Mouse (Mus musculus): Measurements from ENCODE around the gene Clybl. TPM values are rescaled to one million over a fixed set of nuclear protein-coding genes. Genes with fewer than 3 reads are reported as not detected.

Gene Clybl
- polyA plus RNA-seq (2015; fragmentation: Nextera tagmentation; extraction: Ambion mirVana) = 21.0 and 22.9 TPM in 2 replicates

DNA sequence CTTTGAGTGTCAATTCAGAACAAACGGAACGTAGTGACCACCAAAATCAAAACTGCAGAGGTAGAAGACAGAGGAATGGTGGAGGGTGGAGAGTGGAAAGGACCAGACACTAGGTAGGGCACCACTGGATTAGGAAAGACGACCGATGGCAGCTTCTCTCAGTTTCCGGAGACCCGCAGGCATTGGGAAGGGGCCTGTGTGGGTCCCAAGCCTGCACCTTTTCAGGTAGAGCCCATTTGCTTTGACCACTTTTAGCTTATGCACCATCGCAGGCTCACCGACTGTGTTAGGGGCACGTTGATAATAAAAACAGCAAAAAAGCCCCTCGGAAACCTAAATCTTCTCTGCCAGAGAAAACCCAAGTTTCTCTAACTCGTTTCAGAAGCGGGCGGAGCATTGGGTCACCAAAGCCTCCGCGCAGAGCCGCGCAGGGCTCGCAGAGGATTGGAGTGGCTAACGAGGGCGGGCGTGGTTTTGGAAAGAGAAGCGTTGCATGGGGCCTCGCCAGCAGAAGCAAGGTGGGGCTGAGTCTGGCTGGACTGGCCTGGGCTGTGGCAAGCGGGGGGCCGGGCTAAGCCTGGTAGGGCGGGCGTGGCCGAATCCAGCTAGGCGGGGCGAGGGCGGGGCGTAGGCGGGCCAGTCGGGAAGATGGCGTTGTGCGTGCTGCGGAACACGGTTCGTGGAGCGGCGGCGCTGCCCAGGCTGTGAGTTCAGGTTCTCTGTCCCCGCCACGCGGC, at the start of gene Clybl:
TSS of gene Clybl (plus strand) at position 627 of the 737 bp plus-strand sequence.
- ATAC-seq = peak; percentile 99
- Histone ChIP-seq H3K36me3 (ENCODE audit: poor library complexity, severe bottlenecking) (no peaks in the 10 kb centered on the region), H3K9ac (peak within 1 kb of the TSS; percentile 56), H3K27ac (no peak within 1 kb of the TSS), H3K4me3 (peak within 1 kb of the TSS; percentile 64), H3K9me3 (replicated peaks) (no peaks in the 10 kb centered on the region), H3K27me3 (peaks cover 2% of the 10 kb centered on the region; the same call in 1 of the 2 replicates), H3K4me2 (peak within 1 kb of the TSS; percentile 66), H3K4me1 (peaks cover 9% of the 10 kb centered on the region; the same call in 1 of the 2 replicates)
- 3% methylated on average over 41 of the region's 45 CpGs for WGBS

DNA sequence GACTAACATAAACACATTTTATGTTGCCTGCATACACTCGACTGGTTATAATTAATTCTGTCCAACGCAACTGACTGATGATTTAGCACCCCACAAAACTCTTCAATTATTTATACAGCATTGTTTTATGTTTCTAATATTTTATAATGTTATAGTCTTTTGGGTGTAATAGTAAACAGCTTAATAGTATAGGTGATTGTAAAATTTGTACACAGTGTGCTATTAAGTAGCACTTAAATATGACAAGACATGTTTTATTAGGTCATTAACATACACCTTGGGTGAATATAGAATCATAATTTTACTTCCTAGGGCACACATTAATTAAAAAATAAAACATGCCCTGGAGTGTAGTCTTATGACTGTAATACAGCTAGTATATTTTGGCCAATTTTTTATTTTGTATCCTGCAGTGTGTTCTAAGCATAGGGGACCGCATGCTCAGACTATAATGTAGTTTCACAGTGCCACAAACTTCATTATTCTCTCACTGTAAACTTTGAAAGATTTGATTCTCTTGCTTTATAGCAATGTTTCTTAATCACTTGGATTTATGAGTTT, 45.1 kb upstream of the Clybl start:
- peaks cover 36% of the 10 kb centered on the region for H3K36me3 ChIP-seq (ENCODE audit: poor library complexity, severe bottlenecking)

DNA sequence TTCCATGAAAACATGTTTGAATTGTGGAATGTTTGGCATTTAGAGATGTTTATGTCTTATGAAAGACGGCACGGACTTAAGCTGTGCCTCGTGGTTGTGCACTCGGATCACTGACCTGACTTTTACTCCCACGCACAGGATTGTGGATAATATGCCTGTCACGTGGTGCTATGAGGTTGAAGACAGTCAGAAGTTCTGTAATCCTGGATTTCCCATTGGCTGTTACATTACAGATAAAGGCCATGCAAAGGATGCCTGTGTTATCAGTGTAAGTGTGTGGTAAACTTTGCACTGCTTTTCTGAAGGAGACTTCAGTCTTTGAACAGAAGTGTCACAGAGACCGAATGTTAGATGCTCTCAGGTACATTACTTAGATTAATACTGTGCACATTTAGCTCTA, 44.3 kb upstream of the Clybl start:
- WGBS = 96% methylated on average over 7 of the region's 7 CpGs
- H3K27ac ChIP-seq = no peak overlapping the region
- H3K4me1 ChIP-seq = no peaks in the 10 kb centered on the region
- no peak overlapping the region for H3K4me2 ChIP-seq
- no peaks in the 10 kb centered on the region for H3K9me3 ChIP-seq (replicated peaks)
- peaks cover 43% of the 10 kb centered on the region for H3K36me3 ChIP-seq (ENCODE audit: poor library complexity, severe bottlenecking)
- no peaks in the 10 kb centered on the region for H3K27me3 ChIP-seq
- no peak for ATAC-seq
- H3K9ac ChIP-seq = no peak overlapping the region
- H3K4me3 ChIP-seq = no peak overlapping the region

More for the DNA sequence above, 45.1 kb upstream of the Clybl start:
- H3K4me1 ChIP-seq = no peaks in the 10 kb centered on the region
- 95% methylated on average over 3 of the region's 3 CpGs for WGBS
- H3K9ac ChIP-seq = no peak overlapping the region
- H3K4me3 ChIP-seq = no peak overlapping the region
- H3K27ac ChIP-seq = no peak overlapping the region
- no peak overlapping the region for H3K4me2 ChIP-seq
- no peaks in the 10 kb centered on the region for H3K9me3 ChIP-seq (replicated peaks)
- no peak for ATAC-seq
- no peaks in the 10 kb centered on the region for H3K27me3 ChIP-seq

DNA sequence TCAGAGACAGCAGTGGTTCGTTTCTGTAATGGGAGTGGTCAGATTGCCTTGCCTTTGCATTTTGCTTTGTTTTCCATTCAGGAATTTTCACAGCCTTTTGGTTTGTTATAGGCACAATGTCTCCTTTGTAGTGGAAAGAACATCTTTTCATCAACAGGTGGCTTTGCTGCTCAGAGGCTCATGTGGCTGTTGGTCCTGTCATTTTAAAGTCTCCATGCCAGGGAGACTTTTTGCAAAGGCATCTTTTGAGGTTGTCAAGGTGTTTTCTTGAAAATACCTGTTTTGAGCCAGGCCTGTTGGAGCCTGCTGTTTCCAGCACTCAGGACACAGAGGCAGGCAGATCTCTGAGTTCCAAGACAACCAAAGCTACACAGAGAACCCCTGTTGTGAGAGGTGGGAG, 41.4 kb upstream of the Clybl start:
- no peak overlapping the region for H3K27ac ChIP-seq
- H3K36me3 ChIP-seq (ENCODE audit: poor library complexity, severe bottlenecking) = peaks cover 64% of the 10 kb centered on the region
- no peaks in the 10 kb centered on the region for H3K27me3 ChIP-seq
- H3K4me2 ChIP-seq = no peak overlapping the region
- H3K4me3 ChIP-seq = no peak overlapping the region
- no peaks in the 10 kb centered on the region for H3K4me1 ChIP-seq
- no peaks in the 10 kb centered on the region for H3K9me3 ChIP-seq (replicated peaks)
- WGBS = 49% methylated on average over 1 of the region's 1 CpGs
- no peak overlapping the region for H3K9ac ChIP-seq
- no peak for ATAC-seq

DNA sequence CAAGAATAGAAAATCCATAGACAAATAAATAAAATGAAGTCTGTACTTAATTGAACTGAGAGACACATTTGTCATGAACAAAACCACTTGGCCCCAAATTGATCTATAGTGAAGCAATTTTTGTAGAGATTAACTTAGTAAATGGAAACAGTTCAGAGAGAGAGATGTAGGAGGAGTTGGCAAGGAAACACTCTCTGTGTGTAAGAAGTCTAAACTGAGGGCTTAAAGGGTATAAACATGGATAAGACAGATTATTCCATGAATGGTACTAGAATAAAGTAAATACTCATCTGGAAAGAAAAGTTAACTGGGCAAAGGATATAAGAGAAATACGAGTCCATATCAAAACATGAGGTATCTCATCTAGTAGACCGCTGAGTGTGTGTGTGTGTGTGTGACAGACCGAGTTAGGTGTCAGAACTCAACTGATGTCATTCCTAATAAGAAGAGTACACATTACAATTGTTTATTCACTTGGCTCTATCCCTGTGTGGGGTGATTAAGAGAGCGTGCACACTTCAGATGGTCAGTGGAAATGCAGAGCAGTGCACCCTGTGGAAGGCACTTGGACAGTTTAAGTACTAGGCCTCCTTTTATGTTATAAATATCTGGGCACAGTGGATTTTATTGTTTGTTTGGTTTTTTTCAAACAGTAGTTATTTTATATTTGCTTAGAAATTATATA, 37.8 kb upstream of the Clybl start:
- Histone ChIP-seq H3K9me3 (replicated peaks) (no peaks in the 10 kb centered on the region), H3K27ac (no peak overlapping the region), H3K9ac (no peak overlapping the region), H3K36me3 (ENCODE audit: poor library complexity, severe bottlenecking) (peaks cover 86% of the 10 kb centered on the region), H3K4me1 (no peaks in the 10 kb centered on the region), H3K4me2 (no peak overlapping the region), H3K27me3 (no peaks in the 10 kb centered on the region), H3K4me3 (no peak overlapping the region)
- WGBS = 95% methylated on average over 4 of the region's 4 CpGs
- ATAC-seq = no peak

DNA sequence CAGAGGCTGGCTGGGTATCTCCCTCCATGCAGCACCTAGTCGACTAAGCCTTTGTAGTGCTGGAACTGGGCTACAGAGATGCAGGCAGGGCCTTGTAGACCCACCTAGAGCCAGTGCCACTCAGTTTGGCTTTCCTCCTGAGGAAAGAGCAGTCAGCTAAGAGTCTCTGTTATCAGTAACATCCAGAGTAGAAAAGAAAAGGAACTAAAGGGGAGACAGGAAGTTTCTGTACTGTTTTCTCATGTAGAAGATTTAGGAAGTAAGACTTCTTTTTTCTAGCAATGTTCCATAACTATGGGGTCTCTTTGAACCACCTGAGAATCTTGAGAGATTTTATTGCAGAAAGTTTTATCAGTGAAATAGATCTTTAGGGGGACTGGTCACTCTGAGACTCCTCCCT, 36.1 kb upstream of the Clybl start:
- Histone ChIP-seq H3K36me3 (ENCODE audit: poor library complexity, severe bottlenecking) (peaks cover 80% of the 10 kb centered on the region), H3K4me3 (no peak overlapping the region)

DNA sequence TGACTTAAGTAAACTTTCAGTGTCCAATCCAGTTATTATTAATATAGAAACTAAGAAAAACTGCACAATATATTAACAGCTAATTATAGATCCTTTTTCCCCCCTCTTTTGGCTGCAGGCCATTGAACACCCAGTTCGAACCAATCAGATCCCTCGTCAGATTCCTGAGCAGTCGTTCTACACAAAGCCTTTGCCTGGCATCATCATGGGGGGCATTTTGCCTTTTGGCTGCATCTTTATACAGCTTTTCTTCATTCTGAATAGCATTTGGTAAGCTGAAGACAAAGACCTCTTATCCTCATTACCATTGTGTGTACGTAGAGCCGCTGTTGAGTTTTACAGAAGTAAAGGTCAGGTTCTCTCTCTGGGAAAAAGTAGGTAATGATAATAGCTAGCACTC, 30.9 kb upstream of the Clybl start:
- Histone ChIP-seq H3K9ac (no peak overlapping the region), H3K4me1 (peaks cover 11% of the 10 kb centered on the region; the same call in 1 of the 2 replicates), H3K27me3 (no peaks in the 10 kb centered on the region), H3K36me3 (ENCODE audit: poor library complexity, severe bottlenecking) (peaks cover 72% of the 10 kb centered on the region), H3K4me3 (no peak overlapping the region), H3K9me3 (replicated peaks) (no peaks in the 10 kb centered on the region), H3K4me2 (no peak overlapping the region), H3K27ac (no peak overlapping the region)
- WGBS = 14% methylated on average over 5 of the region's 5 CpGs
- peak; percentile 10; the same call in 1 of the 2 replicates for ATAC-seq

More for the DNA sequence above, 36.1 kb upstream of the Clybl start:
- Histone ChIP-seq H3K4me1 (peaks cover 2% of the 10 kb centered on the region; the same call in 1 of the 2 replicates), H3K4me2 (no peak overlapping the region), H3K9me3 (replicated peaks) (no peaks in the 10 kb centered on the region), H3K9ac (no peak overlapping the region), H3K27ac (no peak overlapping the region), H3K27me3 (no peaks in the 10 kb centered on the region)
- 80% methylated on average over 1 of the region's 1 CpGs for WGBS
- no peak for ATAC-seq

DNA sequence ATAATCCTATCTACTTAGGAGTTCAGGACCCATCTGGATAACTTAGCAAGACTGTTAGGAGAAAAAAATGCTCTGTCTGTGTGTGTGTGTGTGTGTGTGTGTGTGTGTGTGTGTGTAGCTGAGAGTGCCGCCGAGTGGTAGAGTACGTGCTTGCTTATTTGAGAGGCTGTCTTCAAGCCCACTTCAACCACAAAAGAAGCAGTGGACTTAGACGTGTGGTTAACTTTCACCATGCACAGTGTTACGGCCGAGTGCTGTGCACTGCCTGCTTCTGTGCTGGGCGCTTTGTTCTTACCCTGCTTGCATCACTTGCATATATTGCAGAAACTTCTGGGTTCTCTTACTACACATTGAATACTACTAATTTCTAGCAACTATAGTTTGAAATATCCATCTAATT, 23.8 kb upstream of the Clybl start:
- H3K9me3 ChIP-seq (replicated peaks) = no peaks in the 10 kb centered on the region
- H3K27ac ChIP-seq = no peak overlapping the region
- H3K27me3 ChIP-seq = no peaks in the 10 kb centered on the region
- ATAC-seq = no peak
- H3K9ac ChIP-seq = no peak overlapping the region
- no peak overlapping the region for H3K4me2 ChIP-seq
- 83% methylated on average over 7 of the region's 7 CpGs for WGBS
- no peak overlapping the region for H3K4me3 ChIP-seq
- no peaks in the 10 kb centered on the region for H3K4me1 ChIP-seq
- peaks cover 73% of the 10 kb centered on the region for H3K36me3 ChIP-seq (ENCODE audit: poor library complexity, severe bottlenecking)

DNA sequence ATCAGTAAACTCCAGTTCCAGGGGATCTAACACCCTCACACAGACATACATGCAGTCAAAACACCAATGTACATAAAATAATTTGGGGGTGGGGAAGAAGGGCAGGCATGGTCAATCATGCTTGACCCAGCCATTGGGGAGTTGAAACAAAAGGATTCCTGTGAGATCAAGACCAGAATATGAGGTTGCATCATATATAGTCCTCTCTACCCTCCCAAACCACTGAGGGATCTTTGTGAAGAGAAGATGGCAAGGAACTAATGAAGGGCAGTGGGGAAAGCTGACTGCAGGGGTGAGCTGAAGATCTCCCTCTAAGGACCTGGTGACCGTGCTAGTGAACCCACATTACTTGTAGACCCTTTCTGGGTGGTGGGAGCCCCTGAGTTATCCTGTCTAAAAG, 20.6 kb upstream of the Clybl start:
- ATAC-seq = no peak
- H3K4me2 ChIP-seq = no peak overlapping the region
- H3K4me3 ChIP-seq = no peak overlapping the region
- H3K27ac ChIP-seq = no peak overlapping the region
- no peaks in the 10 kb centered on the region for H3K27me3 ChIP-seq
- peaks cover 60% of the 10 kb centered on the region for H3K36me3 ChIP-seq (ENCODE audit: poor library complexity, severe bottlenecking)
- H3K9me3 ChIP-seq (replicated peaks) = no peaks in the 10 kb centered on the region
- 91% methylated on average over 1 of the region's 1 CpGs for WGBS
- H3K4me1 ChIP-seq = no peaks in the 10 kb centered on the region
- H3K9ac ChIP-seq = no peak overlapping the region

DNA sequence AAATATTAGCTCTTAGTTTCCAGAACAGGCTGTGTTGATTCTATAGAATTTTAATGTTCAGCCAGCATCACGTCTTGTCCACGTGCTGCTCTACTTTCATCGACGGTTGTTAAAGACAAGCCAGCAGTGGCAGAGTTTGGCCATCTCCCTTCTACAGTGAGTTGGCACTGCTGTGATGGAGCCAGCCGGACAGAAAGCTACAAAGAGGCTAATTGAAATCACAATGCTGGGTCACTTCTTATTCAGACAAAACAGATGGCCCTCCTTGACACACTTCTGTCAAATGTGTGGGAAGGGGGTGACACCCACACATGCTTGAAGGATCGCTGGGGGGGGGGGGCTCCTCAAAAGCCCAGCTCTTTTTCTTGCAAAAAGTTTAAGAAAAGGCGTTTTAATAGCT, 12.6 kb upstream of the Clybl start:
- H3K27me3 ChIP-seq = no peaks in the 10 kb centered on the region
- H3K4me1 ChIP-seq = peaks cover 7% of the 10 kb centered on the region
- ATAC-seq = 0 out of 2 replicates have a peak, but pooled peaks have one; percentile 12
- WGBS = 59% methylated on average over 7 of the region's 7 CpGs
- H3K9me3 ChIP-seq (replicated peaks) = no peaks in the 10 kb centered on the region
- no peak overlapping the region for H3K9ac ChIP-seq
- no peak overlapping the region for H3K4me2 ChIP-seq
- H3K27ac ChIP-seq = no peak overlapping the region
- H3K4me3 ChIP-seq = no peak overlapping the region
- H3K36me3 ChIP-seq (ENCODE audit: poor library complexity, severe bottlenecking) = peaks cover 9% of the 10 kb centered on the region; the same call in 1 of the 2 replicates

DNA sequence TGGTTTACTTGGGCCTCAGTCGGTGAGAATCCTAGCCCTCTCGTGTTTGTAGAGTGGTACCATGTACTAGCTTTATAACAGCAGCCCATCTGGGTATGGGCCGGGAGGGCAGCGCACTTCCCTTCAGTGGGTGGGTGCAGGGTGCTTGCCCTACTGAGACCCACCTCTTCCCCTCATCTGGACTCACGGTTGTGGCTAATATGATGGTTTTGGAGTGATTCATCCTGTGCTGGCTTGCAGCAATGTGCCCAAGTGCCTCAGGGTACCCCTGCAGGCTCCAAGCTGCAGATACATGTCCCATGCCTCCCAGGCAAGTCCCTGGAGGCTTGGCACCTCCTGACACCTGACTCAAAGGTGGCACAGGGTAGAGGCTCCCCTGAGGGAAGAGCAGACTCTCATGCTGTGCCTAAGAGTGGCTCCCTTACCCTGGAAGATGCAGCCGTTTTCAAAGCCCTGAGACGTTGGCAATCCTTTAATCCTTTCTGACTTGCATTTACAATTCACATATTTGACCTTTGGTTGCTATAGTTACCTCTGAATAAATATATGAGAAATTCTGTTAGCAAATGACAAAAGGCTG, 11.2 kb upstream of the Clybl start:
- H3K27ac ChIP-seq = no peak overlapping the region
- 66% methylated on average over 7 of the region's 7 CpGs for WGBS
- ATAC-seq = peak; percentile 31

DNA sequence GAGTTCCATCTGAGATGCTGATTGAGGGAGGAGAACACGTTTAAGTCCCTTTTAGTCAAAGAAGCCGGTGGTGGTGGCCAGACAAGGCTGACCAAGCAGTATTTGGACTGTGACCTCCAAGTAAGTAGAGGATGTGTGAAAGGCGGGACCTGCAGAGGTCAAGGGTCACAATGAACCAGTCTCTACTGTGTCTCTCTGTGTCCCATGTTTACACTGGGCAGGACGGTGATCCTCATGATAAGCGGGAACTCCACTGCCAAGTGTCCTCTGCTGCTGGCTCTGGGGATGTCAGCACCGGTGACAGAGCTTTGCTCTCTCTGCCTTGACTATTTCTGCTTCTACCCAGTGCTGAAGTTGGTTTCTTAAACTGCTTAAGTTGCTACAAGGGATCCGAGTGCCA, 10.5 kb upstream of the Clybl start:
- Histone ChIP-seq H3K4me1 (peaks cover 7% of the 10 kb centered on the region), H3K27ac (no peak overlapping the region), H3K9me3 (replicated peaks) (no peaks in the 10 kb centered on the region), H3K9ac (no peak overlapping the region), H3K36me3 (ENCODE audit: poor library complexity, severe bottlenecking) (no peaks in the 10 kb centered on the region), H3K27me3 (no peaks in the 10 kb centered on the region), H3K4me3 (no peak overlapping the region), H3K4me2 (no peak overlapping the region)
- ATAC-seq = no peak
- 90% methylated on average over 7 of the region's 7 CpGs for WGBS

More for the DNA sequence above, 11.2 kb upstream of the Clybl start:
- peaks cover 7% of the 10 kb centered on the region for H3K4me1 ChIP-seq
- no peak overlapping the region for H3K9ac ChIP-seq
- no peak overlapping the region for H3K4me3 ChIP-seq
- H3K27me3 ChIP-seq = no peaks in the 10 kb centered on the region
- H3K9me3 ChIP-seq (replicated peaks) = no peaks in the 10 kb centered on the region
- no peak overlapping the region for H3K4me2 ChIP-seq
- H3K36me3 ChIP-seq (ENCODE audit: poor library complexity, severe bottlenecking) = no peaks in the 10 kb centered on the region
